Mouse (Mus musculus): ENCODE measurements around the gene Scamp2. TPM values are rescaled to one million over a fixed set of nuclear protein-coding genes. Genes with fewer than 3 reads are reported as not detected.
A peak's percentile ranks its signal among the peaks of the same experiment; 100 is the strongest.

Gene Scamp2
- polyA plus RNA-seq, 1 experiment: 166 TPM

DNA sequence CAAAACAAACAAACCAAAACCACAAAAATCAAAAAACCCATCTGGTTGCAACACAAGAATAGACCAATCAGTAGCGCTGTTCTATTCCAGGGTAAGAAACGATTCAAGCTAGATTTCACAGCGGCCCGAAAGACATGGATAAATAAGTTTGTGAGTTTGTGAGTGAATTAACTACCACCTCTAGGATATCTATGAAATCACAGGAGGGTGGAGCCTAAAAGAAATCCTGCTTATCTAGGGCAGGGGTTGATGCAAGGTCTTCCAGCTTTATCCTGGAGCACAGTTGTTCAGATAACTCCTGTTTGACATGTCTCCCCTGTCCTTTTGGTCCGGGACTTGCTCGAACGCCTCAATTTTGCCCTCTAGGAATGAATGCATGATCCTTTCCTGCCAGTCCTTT lies 480 bp upstream of the Scamp2 start:
- no peak overlapping the region for H3K4me3 ChIP-seq (ENCODE audit: insufficient read depth, low read depth, low read length)
- TF ChIP-seq POLR2A (IDR thresholded peaks at IDR 0.05; ENCODE audit: low read depth, low read length) (no peak), CTCF (conservative IDR thresholded peaks at IDR 0.05; ENCODE audit: insufficient read depth, insufficient read length, low read depth, low read length) (no peak)
- H3K27ac ChIP-seq (ENCODE audit: insufficient read depth, low read depth, low read length): no peak overlapping the region
- H3K4me1 ChIP-seq (ENCODE audit: control insufficient read depth, insufficient read depth, low read length): peaks cover 27% of the 10 kb centered on the region
- no peak for DNase-seq
- no peaks in the 10 kb centered on the region for H3K27me3 ChIP-seq (replicated peaks; ENCODE audit: control insufficient read depth, insufficient read depth, low read length)
- no peaks in the 10 kb centered on the region for H3K36me3 ChIP-seq (ENCODE audit: control insufficient read depth, insufficient read depth, low read length)
- WGBS: 26% methylated on average over 7 of the region's 7 CpGs

DNA sequence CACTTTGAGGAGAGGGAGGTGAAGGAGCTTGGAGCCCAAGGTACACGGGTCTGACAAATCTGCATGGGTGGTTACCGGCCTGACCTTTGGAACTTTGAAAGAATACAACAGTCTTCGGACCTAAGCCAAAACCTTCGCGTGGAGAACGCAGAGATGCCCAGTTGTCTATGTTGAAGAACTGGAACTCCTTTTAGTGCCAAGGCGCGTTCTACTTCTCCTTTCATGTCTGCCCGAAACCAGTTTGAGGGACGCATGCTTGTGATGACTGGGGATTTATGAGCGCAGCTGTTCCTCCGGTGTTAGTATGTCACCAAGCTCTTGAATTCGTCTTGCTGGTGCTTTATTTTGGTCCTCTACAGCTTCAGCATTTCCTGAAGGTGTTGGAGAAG lies 962 bp downstream of the Scamp2 start:
- H3K27me3 ChIP-seq (replicated peaks; ENCODE audit: control insufficient read depth, insufficient read depth, low read length): no peaks in the 10 kb centered on the region
- H3K4me3 ChIP-seq (ENCODE audit: insufficient read depth, low read depth, low read length): peak overlapping the region; percentile 77
- H3K4me1 ChIP-seq (ENCODE audit: control insufficient read depth, insufficient read depth, low read length): peaks cover 37% of the 10 kb centered on the region
- TF ChIP-seq POLR2A (IDR thresholded peaks at IDR 0.05; ENCODE audit: low read depth, low read length) (no peak), CTCF (conservative IDR thresholded peaks at IDR 0.05; ENCODE audit: insufficient read depth, insufficient read length, low read depth, low read length) (no peak)
- no peaks in the 10 kb centered on the region for H3K36me3 ChIP-seq (ENCODE audit: control insufficient read depth, insufficient read depth, low read length)
- WGBS: 37% methylated on average over 13 of the region's 13 CpGs
- DNase-seq: peak; percentile 91
- peak overlapping the region; percentile 70 for H3K27ac ChIP-seq (ENCODE audit: insufficient read depth, low read depth, low read length)

GRCm38 (mm10) chr9:57562896-57563372 lies 2.2 kb downstream of the Scamp2 start:
- WGBS: 13% methylated on average over 4 of the region's 4 CpGs
- Histone ChIP-seq H3K27me3 (replicated peaks; ENCODE audit: control insufficient read depth, insufficient read depth, low read length) (no peaks in the 10 kb centered on the region), H3K27ac (ENCODE audit: insufficient read depth, low read depth, low read length) (peak overlapping the region; percentile 92), H3K36me3 (ENCODE audit: control insufficient read depth, insufficient read depth, low read length) (no peaks in the 10 kb centered on the region), H3K4me1 (ENCODE audit: control insufficient read depth, insufficient read depth, low read length) (peaks cover 46% of the 10 kb centered on the region), H3K4me3 (ENCODE audit: insufficient read depth, low read depth, low read length) (peak overlapping the region; percentile 33; the same call in 1 of the 2 replicates)
- no peak for TF ChIP-seq POLR2A (IDR thresholded peaks at IDR 0.05; ENCODE audit: low read depth, low read length)
- TF ChIP-seq CTCF (conservative IDR thresholded peaks at IDR 0.05; ENCODE audit: insufficient read depth, insufficient read length, low read depth, low read length): no peak
- peak; percentile 79 for DNase-seq

GRCm38 (mm10) chr9:57564609-57565008 lies 3.9 kb downstream of the Scamp2 start:
- Histone ChIP-seq H3K4me1 (ENCODE audit: control insufficient read depth, insufficient read depth, low read length) (peaks cover 56% of the 10 kb centered on the region), H3K4me3 (ENCODE audit: insufficient read depth, low read depth, low read length) (no peak overlapping the region), H3K27ac (ENCODE audit: insufficient read depth, low read depth, low read length) (no peak overlapping the region), H3K27me3 (replicated peaks; ENCODE audit: control insufficient read depth, insufficient read depth, low read length) (no peaks in the 10 kb centered on the region), H3K36me3 (ENCODE audit: control insufficient read depth, insufficient read depth, low read length) (peaks cover 2% of the 10 kb centered on the region; the same call in 1 of the 2 replicates)
- DNase-seq: peak; percentile 89
- TF ChIP-seq CTCF (conservative IDR thresholded peaks at IDR 0.05; ENCODE audit: insufficient read depth, insufficient read length, low read depth, low read length) (no peak), POLR2A (IDR thresholded peaks at IDR 0.05; ENCODE audit: low read depth, low read length) (no peak)
- 27% methylated on average over 6 of the region's 6 CpGs for WGBS

DNA sequence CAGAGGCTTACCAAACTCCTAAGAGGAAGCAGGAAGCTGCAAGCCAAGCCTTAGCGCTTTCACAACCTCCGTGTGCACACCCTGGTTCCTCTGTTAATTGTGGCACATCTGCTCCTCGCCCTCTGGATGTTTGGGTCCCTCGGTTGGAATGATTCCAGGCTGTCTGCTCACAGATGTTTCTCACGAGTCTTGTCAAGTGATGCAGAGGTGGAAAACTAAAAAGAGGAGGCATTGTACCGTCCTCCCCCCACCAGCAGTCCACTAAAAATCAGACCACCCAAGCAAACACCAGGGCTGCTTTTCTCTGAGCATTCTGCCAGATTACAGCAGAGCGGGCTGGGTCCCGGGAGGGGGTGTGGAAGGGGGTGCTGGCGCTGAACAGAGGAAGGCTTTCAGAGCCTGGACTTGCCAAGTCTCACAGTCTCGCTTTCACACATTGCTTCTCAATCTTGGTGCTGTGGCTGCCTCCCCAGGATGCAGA lies 5.0 kb downstream of the Scamp2 start:
- Histone ChIP-seq H3K36me3 (ENCODE audit: control insufficient read depth, insufficient read depth, low read length) (peaks cover 2% of the 10 kb centered on the region; the same call in 1 of the 2 replicates), H3K4me1 (ENCODE audit: control insufficient read depth, insufficient read depth, low read length) (peaks cover 56% of the 10 kb centered on the region), H3K4me3 (ENCODE audit: insufficient read depth, low read depth, low read length) (no peak overlapping the region), H3K27me3 (replicated peaks; ENCODE audit: control insufficient read depth, insufficient read depth, low read length) (no peaks in the 10 kb centered on the region), H3K27ac (ENCODE audit: insufficient read depth, low read depth, low read length) (peak overlapping the region; percentile 89)
- peak; percentile 52 for DNase-seq
- TF ChIP-seq POLR2A (IDR thresholded peaks at IDR 0.05; ENCODE audit: low read depth, low read length) (no peak), CTCF (conservative IDR thresholded peaks at IDR 0.05; ENCODE audit: insufficient read depth, insufficient read length, low read depth, low read length) (no peak)
- 20% methylated on average over 10 of the region's 10 CpGs for WGBS

DNA sequence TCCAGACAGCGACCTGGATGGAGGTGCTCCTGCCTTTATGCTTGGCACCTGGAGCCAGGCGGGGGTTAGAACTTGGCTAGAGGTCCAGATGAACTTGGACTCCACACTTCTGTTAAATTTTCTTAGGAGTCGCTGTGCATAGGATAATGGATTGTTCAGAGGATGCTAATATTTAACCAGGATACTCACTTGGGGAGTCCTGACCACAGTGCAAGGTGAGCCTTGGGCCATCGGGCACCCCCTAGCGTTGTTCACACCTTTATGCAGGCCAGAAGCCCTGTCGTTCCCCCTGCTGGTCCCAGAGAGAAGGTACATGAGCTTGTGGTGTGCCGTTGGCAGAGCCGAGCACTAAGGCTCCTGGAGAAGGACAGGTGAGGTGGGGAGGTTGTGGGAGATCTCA lies 6.1 kb downstream of the Scamp2 start:
- H3K27me3 ChIP-seq (replicated peaks; ENCODE audit: control insufficient read depth, insufficient read depth, low read length): no peaks in the 10 kb centered on the region
- peak; percentile 93 for DNase-seq
- H3K27ac ChIP-seq (ENCODE audit: insufficient read depth, low read depth, low read length): peak overlapping the region; percentile 32; the same call in 1 of the 2 replicates
- 32% methylated on average over 8 of the region's 8 CpGs for WGBS
- peaks cover 2% of the 10 kb centered on the region; the same call in 1 of the 2 replicates for H3K36me3 ChIP-seq (ENCODE audit: control insufficient read depth, insufficient read depth, low read length)
- peaks cover 55% of the 10 kb centered on the region for H3K4me1 ChIP-seq (ENCODE audit: control insufficient read depth, insufficient read depth, low read length)
- H3K4me3 ChIP-seq (ENCODE audit: insufficient read depth, low read depth, low read length): no peak overlapping the region
- TF ChIP-seq POLR2A (IDR thresholded peaks at IDR 0.05; ENCODE audit: low read depth, low read length) (no peak), CTCF (conservative IDR thresholded peaks at IDR 0.05; ENCODE audit: insufficient read depth, insufficient read length, low read depth, low read length) (peak; percentile 77)

DNA sequence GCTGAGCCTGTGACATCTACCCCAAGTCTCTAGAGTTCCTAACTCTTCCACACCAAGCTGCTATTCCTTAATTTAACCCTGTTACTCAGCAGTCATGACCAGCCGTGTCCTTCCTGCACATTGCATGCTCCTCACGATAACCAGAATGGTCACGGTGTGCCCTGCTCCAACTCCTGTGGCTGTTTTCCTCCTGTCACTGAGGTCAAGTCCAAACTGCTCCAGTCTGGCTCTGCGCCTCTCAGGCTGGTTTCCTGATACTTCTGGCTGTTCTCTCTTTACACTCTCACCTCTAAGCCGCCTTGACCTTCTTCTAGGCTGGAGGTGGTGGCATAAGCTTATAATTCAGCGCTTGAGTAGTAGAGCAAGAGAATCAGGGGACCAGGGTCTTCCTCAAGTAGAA lies 7.8 kb downstream of the Scamp2 start:
- WGBS: 42% methylated on average over 6 of the region's 6 CpGs
- Histone ChIP-seq H3K27me3 (replicated peaks; ENCODE audit: control insufficient read depth, insufficient read depth, low read length) (no peaks in the 10 kb centered on the region), H3K36me3 (ENCODE audit: control insufficient read depth, insufficient read depth, low read length) (peaks cover 2% of the 10 kb centered on the region; the same call in 1 of the 2 replicates), H3K27ac (ENCODE audit: insufficient read depth, low read depth, low read length) (peak overlapping the region; percentile 56), H3K4me1 (ENCODE audit: control insufficient read depth, insufficient read depth, low read length) (peaks cover 42% of the 10 kb centered on the region), H3K4me3 (ENCODE audit: insufficient read depth, low read depth, low read length) (no peak overlapping the region)
- TF ChIP-seq CTCF (conservative IDR thresholded peaks at IDR 0.05; ENCODE audit: insufficient read depth, insufficient read length, low read depth, low read length): no peak
- no peak for TF ChIP-seq POLR2A (IDR thresholded peaks at IDR 0.05; ENCODE audit: low read depth, low read length)
- DNase-seq: peak; percentile 70
